Mouse (Mus musculus) liver, embryonic 15.5 days (tissue): ENCODE results near the gene Trmt10b. TPM values are rescaled to one million over a fixed set of nuclear protein-coding genes. Genes with fewer than 3 reads are reported as not detected.

ENCODE experiments used
- ATAC-seq: fragments of 200-750 bp; cut with Nextera tagmentation; 2 replicates; pipeline ENCODE4 v1.8.0; 2017; ENCODE audit warnings: moderate number of reproducible peaks, mild to moderate bottlenecking, moderate library complexity; ENCODE audit not compliant: insufficient read depth
- H3K27ac ChIP-seq: fragments of 300-500 bp; sonication (generic); replicated peaks from 2 replicates; pipeline ENCODE4 v1.5.1; 2015; ENCODE audit warnings: mild to moderate bottlenecking, inconsistent platforms
- H3K27me3 ChIP-seq: fragments of 300-500 bp; sonication (generic); 2 replicates; pipeline ENCODE4 v1.6.1; 2015; ENCODE audit warnings: mild to moderate bottlenecking, inconsistent platforms
- H3K36me3 ChIP-seq: fragments of 300-500 bp; sonication (generic); replicated peaks from 2 replicates; pipeline ENCODE4 v1.6.1; 2015; ENCODE audit warnings: moderate library complexity, mild to moderate bottlenecking, inconsistent platforms
- H3K4me1 ChIP-seq: fragments of 300-500 bp; sonication (generic); replicated peaks from 2 replicates; pipeline ENCODE4 v1.6.1; 2015; ENCODE audit warnings: inconsistent platforms
- H3K4me2 ChIP-seq: fragments of 300-500 bp; sonication (generic); 2 replicates; pipeline ENCODE4 v1.6.1; 2015; ENCODE audit warnings: moderate library complexity, mild to moderate bottlenecking, inconsistent platforms
- H3K4me3 ChIP-seq: fragments of 300-500 bp; sonication (generic); replicated peaks from 2 replicates; pipeline ENCODE4 v1.5.1; 2015; ENCODE audit warnings: mild to moderate bottlenecking, inconsistent platforms
- H3K9ac ChIP-seq: fragments of 300-500 bp; sonication (generic); 2 replicates; pipeline ENCODE4 v1.6.1; 2015; ENCODE audit warnings: moderate library complexity, mild to moderate bottlenecking, inconsistent platforms
- H3K9me3 ChIP-seq: fragments of 300-500 bp; sonication (generic); replicated peaks from 2 replicates; pipeline ENCODE4 v1.6.1; 2016; ENCODE audit warnings: inconsistent platforms
- WGBS: fragments of 180-500 bp; shearing (Covaris S2); methylation state at CpG from one replicate; pipeline ENCODE4 v1.1.7; 2015; ENCODE audit warnings: mixed read lengths; ENCODE audit not compliant: insufficient replicate concordance; 5-methylcytosine and 5-hydroxymethylcytosine counted together
- polyA plus RNA-seq: library from polyadenylated mRNA; unstranded; fragments of >200 nt; fragmentation: Nextera tagmentation; extraction: Ambion mirVana; gene quantifications from 2 replicates; pipeline ENCODE4 v1.2.1, GENCODE M21; 2015

Trmt10b gene
- polyA plus RNA-seq, 1 experiment from 2014 or later = 4.9 TPM

DNA sequence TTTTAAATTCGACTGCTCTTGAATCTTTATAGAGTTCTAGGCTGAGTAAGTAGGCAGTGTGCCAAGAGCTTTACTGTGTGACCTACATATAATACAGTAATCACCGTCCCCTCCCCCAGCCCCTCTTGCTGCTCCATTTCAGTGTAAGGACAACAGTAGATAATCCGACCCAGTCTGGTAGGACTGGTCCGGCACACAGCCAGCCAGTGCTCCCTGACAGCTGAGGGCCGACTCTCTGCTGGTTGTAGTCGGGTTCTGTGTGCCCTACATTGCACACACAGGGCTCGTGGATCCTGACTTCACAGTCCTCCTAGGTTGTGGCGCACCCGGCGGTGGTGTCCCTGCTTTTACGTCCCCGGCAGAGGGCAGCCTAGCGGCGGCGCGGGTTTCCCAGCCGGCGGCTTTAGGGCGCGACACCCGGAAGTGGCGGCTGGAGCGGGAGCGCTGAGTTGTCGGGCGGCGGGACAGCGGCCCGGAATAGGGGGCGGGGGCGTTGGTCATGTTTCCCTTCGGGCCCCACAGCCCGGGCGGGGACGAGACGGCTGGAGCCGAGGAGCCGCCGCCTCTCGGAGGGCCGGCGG is 44.8 kb downstream of the Trmt10b start, which contains the start of gene Dcaf10:
Gene Dcaf10, plus strand, starts transcription at position 433 of the 581 bp plus-strand sequence.
- Histone ChIP-seq H3K4me2 (peak within 1 kb of the TSS; percentile 91), H3K4me3 (peak within 1 kb of the TSS; percentile 96), H3K9me3 (no peaks in the 10 kb centered on the region), H3K27me3 (no peaks in the 10 kb centered on the region), H3K27ac (peak within 1 kb of the TSS; percentile 99), H3K36me3 (peaks cover 15% of the 10 kb centered on the region), H3K4me1 (peaks cover 25% of the 10 kb centered on the region), H3K9ac (peak within 1 kb of the TSS; percentile 99)
- 1% methylated on average over 38 of the region's 42 CpGs for WGBS
- peak; percentile 93 for ATAC-seq

DNA sequence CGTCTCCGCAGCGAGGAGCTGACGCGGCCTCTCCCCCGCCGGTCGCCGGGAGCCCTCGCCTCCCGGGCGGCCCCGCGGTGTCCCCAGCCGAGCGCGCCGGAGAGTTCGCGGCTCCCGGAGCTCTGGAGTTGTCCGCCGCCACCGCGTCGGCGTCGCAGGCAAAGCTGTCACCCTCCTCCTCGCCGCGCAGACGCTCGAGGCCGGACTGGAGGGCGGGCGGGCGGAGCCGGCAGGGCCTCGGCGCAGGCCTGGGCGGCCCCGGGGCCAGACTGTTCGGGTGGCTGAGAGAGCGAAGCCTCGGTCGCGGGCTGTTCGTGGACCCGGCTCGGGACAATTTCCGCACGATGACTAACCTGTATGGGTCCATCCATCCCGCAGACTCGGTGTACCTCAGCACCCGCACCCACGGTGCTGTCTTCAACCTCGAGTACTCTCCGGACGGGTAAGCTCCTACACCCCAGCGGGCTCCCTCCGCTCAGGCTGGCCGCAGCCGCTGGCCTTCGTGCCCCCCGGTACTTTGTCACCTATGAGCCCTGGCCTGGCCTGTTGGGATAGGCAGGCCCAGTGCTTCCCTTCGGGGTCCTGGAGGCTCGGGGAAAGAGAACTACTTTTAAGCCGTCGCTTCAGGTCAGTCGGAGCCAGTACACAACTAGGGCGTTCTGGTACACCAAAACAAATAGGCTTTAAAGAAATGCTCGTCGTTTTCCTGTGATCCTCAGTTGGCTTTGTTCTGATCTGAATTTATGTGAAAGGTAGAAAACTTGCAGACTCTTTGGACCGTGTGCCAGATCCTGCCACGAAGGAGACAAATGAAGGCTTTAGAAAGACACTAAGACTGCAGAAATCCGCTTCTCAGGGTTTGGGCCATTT is 45.6 kb downstream of the Trmt10b start, which contains the start of gene Exosc3:
Gene Exosc3, minus strand, starts transcription at position 447 of the 870 bp plus-strand sequence.
- peaks cover 25% of the 10 kb centered on the region for H3K4me1 ChIP-seq
- ATAC-seq = peak; percentile 92
- no peaks in the 10 kb centered on the region for H3K27me3 ChIP-seq
- WGBS = under 1% methylated on average over 76 of the region's 76 CpGs
- no peaks in the 10 kb centered on the region for H3K9me3 ChIP-seq
- peak within 1 kb of the TSS; percentile 91 for H3K4me2 ChIP-seq
- peak within 1 kb of the TSS; percentile 96 for H3K4me3 ChIP-seq
- H3K36me3 ChIP-seq = peaks cover 21% of the 10 kb centered on the region
- peak within 1 kb of the TSS; percentile 99 for H3K9ac ChIP-seq
- H3K27ac ChIP-seq = peak within 1 kb of the TSS; percentile 99

DNA sequence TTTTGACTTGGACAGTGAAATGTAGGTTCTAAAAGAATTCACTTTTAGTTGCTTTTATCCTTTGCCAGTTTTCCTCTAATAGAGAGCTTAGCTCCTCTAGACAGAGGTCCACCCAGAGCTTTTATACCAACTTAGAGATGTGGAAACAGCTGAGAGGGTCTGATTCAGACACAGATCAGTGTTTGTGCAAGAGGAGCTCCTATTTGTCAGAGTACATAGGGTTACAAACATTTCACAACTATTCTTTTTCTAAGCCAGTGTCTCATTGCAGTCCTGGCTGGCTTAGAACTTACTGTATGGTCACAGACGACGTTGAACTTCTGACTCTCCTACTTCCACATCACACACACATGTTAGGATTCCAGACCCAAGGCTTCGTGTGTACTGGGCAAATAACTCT is 59.7 kb downstream of the Trmt10b start:
- Histone ChIP-seq H3K27me3 (no peaks in the 10 kb centered on the region), H3K36me3 (peaks cover 47% of the 10 kb centered on the region), H3K9me3 (no peaks in the 10 kb centered on the region), H3K4me3 (no peak overlapping the region), H3K27ac (no peak overlapping the region), H3K9ac (no peak overlapping the region), H3K4me1 (no peaks in the 10 kb centered on the region), H3K4me2 (no peak overlapping the region)
- no peak for ATAC-seq
- 79% methylated on average over 3 of the region's 3 CpGs for WGBS

Other genes with a start within 250 kb of the Trmt10b start
- 4.0 and 4.5 TPM in 2 replicates for gene Fbxo10, start 212.5 kb upstream of the Trmt10b start, polyA plus RNA-seq
- gene Tomm5, start 189.0 kb upstream of the Trmt10b start, polyA plus RNA-seq = 115 and 126 TPM in 2 replicates
- gene Frmpd1, start 112.3 kb upstream of the Trmt10b start, polyA plus RNA-seq = 0.13 and 0.25 TPM in 2 replicates
- gene Dcaf10, start 45.0 kb downstream of the Trmt10b start, polyA plus RNA-seq = 5.7 and 6.9 TPM in 2 replicates
- 46.1 and 47.9 TPM in 2 replicates for gene Exosc3, start 45.6 kb downstream of the Trmt10b start, polyA plus RNA-seq
- 72.8 and 74.4 TPM in 2 replicates for gene Slc25a51, start 111.6 kb downstream of the Trmt10b start, polyA plus RNA-seq
- 2.9 and 3.9 TPM in 2 replicates for gene Shb, start 235.3 kb downstream of the Trmt10b start, polyA plus RNA-seq